ENCODE assay signal across 8 mouse cellular contexts in genomic region chr4:63948066-63948687, GRCm38 (mm10).
DNase-seq lines count a peak whose midpoint lies in the region; ATAC-seq and TF ChIP-seq lines count a peak whose summit lies in the region.

No protein-coding gene starts in this region.

- no peaks in the 10 kb centered on the region for H3K36me3 ChIP-seq in ES-Bruce4 (ENCODE audit: control insufficient read depth, insufficient read depth, low read length, poor library complexity, severe bottlenecking)
- H3K36me3 ChIP-seq in forebrain, embryonic 13.5 days (ENCODE audit: poor library complexity, severe bottlenecking): no peaks in the 10 kb centered on the region
- no peaks in the 10 kb centered on the region for H3K36me3 ChIP-seq in hindbrain, embryonic 10.5 days
- H3K36me3 ChIP-seq in lung, postnatal 0 days (ENCODE audit: insufficient read depth, low read length): no peaks in the 10 kb centered on the region

- H3K27ac ChIP-seq in ES-Bruce4 (ENCODE audit: insufficient read depth, low read length): no peak overlapping the region
- no peak overlapping the region for H3K27ac ChIP-seq in forebrain, embryonic 13.5 days
- H3K27ac ChIP-seq in hindbrain, embryonic 10.5 days: no peak overlapping the region
- H3K27ac ChIP-seq in layer of hippocampus, adult 2 months: no peak overlapping the region
- H3K27ac ChIP-seq in lung, postnatal 0 days (ENCODE audit: low read length): no peak overlapping the region

- WGBS in forebrain, embryonic 13.5 days: 34% methylated on average over 12 of the region's 12 CpGs
- 40% methylated on average over 12 of the region's 12 CpGs for WGBS in hindbrain, embryonic 10.5 days
- 33% methylated on average over 12 of the region's 12 CpGs for WGBS in lung, postnatal 0 days

- TF ChIP-seq CTCF in ES-Bruce4 (IDR thresholded peaks at IDR 0.05; ENCODE audit: low read depth, low read length): peak; percentile 41
- peak; percentile 93 for TF ChIP-seq CTCF in layer of hippocampus, adult 2 months (conservative IDR thresholded peaks at IDR 0.05)
- peak; percentile 85 for TF ChIP-seq CTCF in lung, postnatal 0 days (IDR thresholded peaks at IDR 0.05)

- H3K4me2 ChIP-seq in forebrain, embryonic 13.5 days: 0 out of 2 replicates have a peak overlapping the region, but pooled peaks have one; percentile 20
- H3K4me2 ChIP-seq in lung, postnatal 0 days (replicated peaks; ENCODE audit: low read depth, low read length): no peak overlapping the region

- no peak for TF ChIP-seq POLR2A in ES-Bruce4 (IDR thresholded peaks at IDR 0.05; ENCODE audit: insufficient read depth, low read length)

- H3K9ac ChIP-seq in ES-Bruce4 (ENCODE audit: low read depth, poor library complexity, severe bottlenecking): no peak overlapping the region
- no peak overlapping the region for H3K9ac ChIP-seq in forebrain, embryonic 13.5 days
- H3K9ac ChIP-seq in lung, postnatal 0 days (replicated peaks; ENCODE audit: low read depth): no peak overlapping the region

- no peaks in the 10 kb centered on the region for H3K4me1 ChIP-seq in ES-Bruce4 (ENCODE audit: control insufficient read depth, insufficient read depth, low read length)
- no peaks in the 10 kb centered on the region for H3K4me1 ChIP-seq in forebrain, embryonic 13.5 days
- no peaks in the 10 kb centered on the region for H3K4me1 ChIP-seq in hindbrain, embryonic 10.5 days (replicated peaks)
- no peaks in the 10 kb centered on the region for H3K4me1 ChIP-seq in lung, postnatal 0 days (ENCODE audit: insufficient read depth, low read depth, low read length)

- DNase-seq in c-Kit-positive CD71-negative TER-119-negative erythroid progenitor cells, embryonic 14.5 days (ENCODE audit: low read depth): peak; percentile 51
- DNase-seq in hindbrain, embryonic 10.5 days (ENCODE audit: low spot score): peak; percentile 50
- peak; percentile 56 to 71 for DNase-seq in layer of hippocampus, adult 2 months (ENCODE audit: low spot score in 2 of 2)
- peak; percentile 78 for DNase-seq in lung, postnatal 0 days (ENCODE audit: low spot score)
- peak; percentile 69 for DNase-seq in retina, adult 2 months (ENCODE audit: low read depth, low spot score)
- DNase-seq in thymus, postnatal 36 days: peak; percentile 50 to 62

- no peak overlapping the region for H3K4me3 ChIP-seq in ES-Bruce4 (ENCODE audit: low read depth, low read length)
- no peak overlapping the region for H3K4me3 ChIP-seq in forebrain, embryonic 13.5 days
- H3K4me3 ChIP-seq in hindbrain, embryonic 10.5 days: no peak overlapping the region
- H3K4me3 ChIP-seq in layer of hippocampus, adult 2 months: no peak overlapping the region
- H3K4me3 ChIP-seq in lung, postnatal 0 days (ENCODE audit: low read depth, low read length): no peak overlapping the region

- H3K27me3 ChIP-seq in ES-Bruce4 (ENCODE audit: control insufficient read depth, insufficient read depth, low read length, poor library complexity, severe bottlenecking): no peaks in the 10 kb centered on the region
- no peaks in the 10 kb centered on the region for H3K27me3 ChIP-seq in forebrain, embryonic 13.5 days
- no peaks in the 10 kb centered on the region for H3K27me3 ChIP-seq in hindbrain, embryonic 10.5 days (ENCODE audit: insufficient read depth, poor library complexity, severe bottlenecking)
- H3K27me3 ChIP-seq in lung, postnatal 0 days (replicated peaks; ENCODE audit: insufficient read depth, low read length): no peaks in the 10 kb centered on the region

- no peak for TF ChIP-seq EP300 in ES-Bruce4 (IDR thresholded peaks at IDR 0.05; ENCODE audit: insufficient read depth, low read depth, low read length)
- TF ChIP-seq EP300 in lung, postnatal 0 days (IDR thresholded peaks at IDR 0.05): no peak

- no peaks in the 10 kb centered on the region for H3K9me3 ChIP-seq in ES-Bruce4 (replicated peaks; ENCODE audit: control insufficient read depth, insufficient read depth, low read length, poor library complexity, severe bottlenecking)
- H3K9me3 ChIP-seq in forebrain, embryonic 13.5 days (replicated peaks): no peaks in the 10 kb centered on the region
- H3K9me3 ChIP-seq in hindbrain, embryonic 10.5 days: no peaks in the 10 kb centered on the region
- H3K9me3 ChIP-seq in lung, postnatal 0 days (ENCODE audit: low read length): no peaks in the 10 kb centered on the region

- ATAC-seq in forebrain, embryonic 13.5 days: peak; percentile 85
- ATAC-seq in lung, postnatal 0 days: peak; percentile 56

Comparison
In these comparisons a context has a peak if more than half of its experiments do, and no peak if none do; other contexts are left out.
1. CTCF ChIP-seq: peak in every context shown above with its lines; median percentile 93 in layer of hippocampus, adult 2 months; 85 in lung, postnatal 0 days; 41 in ES-Bruce4.